Mouse (Mus musculus) intestine, embryonic 16.5 days (tissue): ENCODE results near the gene Fancc. TPM values are rescaled to one million over a fixed set of nuclear protein-coding genes. Genes with fewer than 3 reads are reported as not detected.

Experiments used
- ATAC-seq: fragments of 200-750 bp; cut with Nextera tagmentation; 2 replicates; pipeline ENCODE4 v1.8.0; 2017; ENCODE audit warnings: moderate TSS enrichment, moderate library complexity
- H3K27ac ChIP-seq: fragments of 300-500 bp; sonication (generic); 2 replicates; pipeline ENCODE4 v1.5.1; 2014; ENCODE audit warnings: mild to moderate bottlenecking, low read length
- H3K27me3 ChIP-seq: fragments of 300-500 bp; sonication (generic); replicated peaks from 2 replicates; pipeline ENCODE4 v1.6.1; 2014; ENCODE audit warnings: low read length, control low read depth, mixed read lengths; ENCODE audit not compliant: control insufficient read depth, insufficient read depth
- H3K36me3 ChIP-seq: fragments of 300-500 bp; sonication (generic); 2 replicates; pipeline ENCODE4 v1.6.1; 2014; ENCODE audit warnings: low read length, control low read depth; ENCODE audit not compliant: control insufficient read depth, insufficient read depth
- H3K4me1 ChIP-seq: fragments of 300-500 bp; sonication (generic); 2 replicates; pipeline ENCODE4 v1.6.1; 2014; ENCODE audit warnings: low read length, control low read depth, mixed read lengths; ENCODE audit not compliant: control insufficient read depth, insufficient read depth
- H3K4me2 ChIP-seq: fragments of 300-500 bp; sonication (generic); 2 replicates; pipeline ENCODE4 v1.6.1; 2014; ENCODE audit warnings: low read depth, low read length, control low read depth
- H3K4me3 ChIP-seq: fragments of 300-500 bp; sonication (generic); 2 replicates; pipeline ENCODE4 v1.5.1; 2014; ENCODE audit warnings: mild to moderate bottlenecking, low read length
- H3K9ac ChIP-seq: fragments of 300-500 bp; sonication (generic); 2 replicates; pipeline ENCODE4 v1.6.1; 2014; ENCODE audit warnings: low read depth, low read length
- H3K9me3 ChIP-seq: fragments of 300-500 bp; sonication (generic); 2 replicates; pipeline ENCODE4 v1.6.1; 2016; ENCODE audit warnings: low read length, control low read depth; ENCODE audit not compliant: control insufficient read depth
- WGBS: fragments of 180-500 bp; shearing (Covaris S2); extraction: QIAGEN DNeasy Blood & Tissue Kit; methylation state at CpG from one replicate; pipeline ENCODE4 v1.1.7; 2014; 5-methylcytosine and 5-hydroxymethylcytosine counted together
- polyA plus RNA-seq: library from polyadenylated mRNA; unstranded; fragments of >200 nt; fragmentation: Nextera tagmentation; extraction: Ambion mirVana; gene quantifications from 2 replicates; pipeline ENCODE4 v1.2.1, GENCODE M21; 2015

Gene Fancc
- polyA plus RNA-seq, 1 experiment from 2014 or later = 19.0 TPM

DNA sequence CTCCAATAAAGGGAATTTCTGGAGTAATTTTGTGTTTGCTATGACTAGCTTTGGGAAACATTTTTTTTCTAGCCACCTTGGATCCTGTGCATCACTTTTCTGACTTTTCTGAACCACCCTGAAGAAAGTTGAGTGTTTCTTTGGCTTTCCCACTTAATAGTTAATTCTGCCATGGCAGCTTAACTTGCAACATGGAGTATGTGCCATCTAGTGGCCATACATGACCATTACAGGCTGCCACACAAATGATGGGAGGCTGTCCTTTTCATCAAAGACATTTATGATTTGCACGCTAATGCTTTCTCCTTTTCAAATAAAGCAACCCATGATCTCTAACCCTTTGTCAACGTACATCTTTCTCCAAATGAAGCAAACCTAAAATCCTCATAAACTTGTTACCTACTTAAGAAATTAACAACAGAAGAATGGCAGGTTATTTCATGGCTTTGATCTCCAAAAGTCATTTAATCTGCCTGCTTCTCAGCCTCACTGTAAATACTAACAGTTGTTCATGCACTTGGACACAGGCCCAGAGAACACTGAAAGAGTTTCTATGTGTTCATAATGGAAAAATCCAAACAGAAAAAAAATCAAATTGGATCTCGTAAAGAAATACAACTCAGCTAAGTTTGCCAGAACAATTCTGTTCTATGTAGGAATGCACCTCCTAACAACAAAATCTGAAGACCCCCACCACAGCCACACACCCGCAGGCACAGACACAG is 164.3 kb downstream of the Fancc start:
- ATAC-seq = no peak
- Histone ChIP-seq H3K4me2 (no peak overlapping the region), H3K9me3 (no peaks in the 10 kb centered on the region), H3K27ac (no peak overlapping the region), H3K4me1 (peaks cover 11% of the 10 kb centered on the region; the same call in 1 of the 2 replicates), H3K9ac (no peak overlapping the region), H3K27me3 (no peaks in the 10 kb centered on the region), H3K36me3 (no peaks in the 10 kb centered on the region), H3K4me3 (no peak overlapping the region)
- WGBS = 42% methylated on average over 4 of the region's 4 CpGs

DNA sequence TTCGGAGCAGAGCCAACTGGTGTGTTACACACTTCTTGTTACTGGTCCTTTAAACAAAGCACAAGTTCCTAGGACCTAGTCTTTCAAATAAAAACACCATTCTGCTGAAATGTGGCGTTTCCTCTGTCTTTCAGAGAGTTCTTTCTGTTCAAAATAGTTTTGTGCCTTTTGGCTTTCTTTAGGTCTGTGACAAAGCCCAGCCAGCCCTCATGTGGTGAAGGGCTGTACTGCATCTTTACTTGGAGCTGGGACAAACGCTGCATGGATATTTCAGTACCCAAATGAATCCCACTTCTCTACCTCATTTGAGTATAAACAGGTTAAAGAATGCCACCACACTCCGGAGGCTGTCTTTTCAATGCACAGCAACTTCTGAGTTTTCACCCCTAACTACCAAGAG is 165.7 kb downstream of the Fancc start:
- no peak overlapping the region for H3K4me2 ChIP-seq
- H3K27ac ChIP-seq = no peak overlapping the region
- no peaks in the 10 kb centered on the region for H3K27me3 ChIP-seq
- 0 out of 2 replicates have a peak, but pooled peaks have one; percentile 20 for ATAC-seq
- H3K4me1 ChIP-seq = peaks cover 9% of the 10 kb centered on the region; the same call in 1 of the 2 replicates
- no peak overlapping the region for H3K9ac ChIP-seq
- no peaks in the 10 kb centered on the region for H3K9me3 ChIP-seq
- no peak overlapping the region for H3K4me3 ChIP-seq
- WGBS = 44% methylated on average over 4 of the region's 4 CpGs
- H3K36me3 ChIP-seq = no peaks in the 10 kb centered on the region

DNA sequence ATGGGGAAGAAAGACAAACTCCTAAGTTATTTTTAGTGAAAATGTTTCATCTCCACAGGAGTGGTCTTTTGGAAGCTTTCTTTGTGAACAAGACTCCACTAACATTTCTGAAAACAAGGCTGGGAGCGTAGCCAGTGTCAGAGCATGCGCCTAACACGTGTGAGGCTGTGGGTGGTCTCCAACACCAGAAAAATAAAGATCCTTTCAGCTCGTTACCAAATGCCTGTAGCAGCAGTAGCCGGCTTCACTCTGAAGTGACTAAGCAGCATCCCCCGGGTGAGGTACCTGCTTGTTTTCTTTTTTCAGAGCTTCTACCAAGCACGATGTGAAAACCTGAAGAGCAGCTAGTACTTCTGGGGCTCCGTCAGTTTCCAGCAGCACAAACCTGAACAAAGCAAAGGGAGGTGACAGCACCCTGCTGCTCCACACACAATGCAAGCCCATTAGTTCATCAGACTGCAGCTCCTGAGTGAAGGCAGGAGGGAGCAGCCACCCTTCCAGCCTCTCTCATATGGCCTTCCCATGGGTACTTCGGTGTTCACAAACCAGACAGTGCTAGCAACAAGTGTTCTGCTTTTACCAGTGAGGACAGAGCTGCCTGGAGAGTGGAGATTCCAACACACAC is 166.7 kb downstream of the Fancc start:
- no peaks in the 10 kb centered on the region for H3K9me3 ChIP-seq
- peak overlapping the region; percentile 5; the same call in 1 of the 2 replicates for H3K9ac ChIP-seq
- WGBS = 42% methylated on average over 9 of the region's 9 CpGs
- no peak overlapping the region for H3K4me3 ChIP-seq
- ATAC-seq = no peak
- H3K4me1 ChIP-seq = peaks cover 9% of the 10 kb centered on the region; the same call in 1 of the 2 replicates
- H3K27ac ChIP-seq = peak overlapping the region; percentile 27; the same call in 1 of the 2 replicates
- no peaks in the 10 kb centered on the region for H3K36me3 ChIP-seq
- no peaks in the 10 kb centered on the region for H3K27me3 ChIP-seq
- H3K4me2 ChIP-seq = no peak overlapping the region

DNA sequence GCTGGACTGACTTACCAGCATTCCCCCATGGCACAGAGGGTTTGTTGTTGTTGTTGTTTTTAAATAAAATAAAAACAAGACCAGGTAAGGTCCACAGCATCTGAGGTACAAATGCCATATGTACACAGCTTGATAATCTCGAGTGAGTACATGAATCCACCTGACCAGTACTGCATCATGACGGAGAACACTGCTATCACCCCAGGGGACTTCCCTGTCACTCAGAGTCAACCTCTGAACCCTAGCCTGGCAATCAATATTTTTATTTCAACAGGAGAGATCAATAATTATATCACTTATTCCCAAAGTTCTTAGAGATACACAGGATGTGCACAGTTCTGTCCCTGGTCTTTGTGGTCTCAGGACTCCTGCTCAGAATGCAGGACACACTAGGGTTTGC is 171.1 kb downstream of the Fancc start:
- no peak overlapping the region for H3K9ac ChIP-seq
- no peak overlapping the region for H3K4me2 ChIP-seq
- H3K4me3 ChIP-seq = no peak overlapping the region
- peaks cover 14% of the 10 kb centered on the region; the same call in 1 of the 2 replicates for H3K4me1 ChIP-seq
- WGBS = 72% methylated on average over 2 of the region's 2 CpGs
- H3K36me3 ChIP-seq = no peaks in the 10 kb centered on the region
- no peak overlapping the region for H3K27ac ChIP-seq
- H3K9me3 ChIP-seq = no peaks in the 10 kb centered on the region
- H3K27me3 ChIP-seq = no peaks in the 10 kb centered on the region
- no peak for ATAC-seq

DNA sequence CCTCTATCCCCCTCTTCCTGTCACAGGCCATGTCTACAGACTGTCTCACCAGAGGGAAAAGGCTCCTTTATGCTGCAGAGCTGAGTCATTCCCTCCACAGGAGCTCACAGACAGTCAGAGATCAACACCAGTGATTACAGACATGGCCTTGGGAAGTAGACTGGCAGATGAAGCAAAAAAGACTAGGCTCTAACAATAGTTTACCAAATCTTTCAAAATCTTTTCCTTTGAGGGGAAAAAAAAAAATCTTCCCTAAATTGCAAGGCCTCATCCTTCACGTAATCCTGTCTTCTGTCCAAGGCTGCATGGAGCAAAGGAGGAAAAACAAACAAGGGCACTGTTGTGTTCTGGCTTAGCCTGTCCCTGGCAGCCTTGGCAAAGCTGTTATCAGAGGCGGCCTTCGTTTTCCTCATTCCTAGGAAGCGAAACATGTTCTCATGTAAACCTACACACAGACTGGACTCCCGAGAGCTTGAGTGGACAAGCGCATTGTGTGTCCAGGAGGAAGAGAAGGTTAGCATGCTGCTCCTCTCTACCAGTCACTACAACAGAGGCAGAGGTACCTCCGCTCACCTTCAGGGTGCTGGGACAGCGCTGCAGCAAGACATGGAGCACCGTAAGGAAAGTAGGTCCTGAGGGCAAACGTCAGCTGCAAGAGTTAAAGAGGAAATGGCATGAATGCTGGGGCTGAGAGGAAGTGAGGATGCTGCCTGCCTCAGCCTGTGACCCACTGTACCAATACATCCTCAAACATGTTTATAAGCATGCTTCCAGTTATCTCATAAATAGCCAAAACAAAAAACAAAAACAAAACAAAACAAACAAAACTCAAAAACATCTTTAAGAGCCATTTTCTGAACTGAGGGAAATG is 171.9 kb downstream of the Fancc start:
- Histone ChIP-seq H3K4me2 (no peak overlapping the region), H3K9me3 (no peaks in the 10 kb centered on the region), H3K27me3 (no peaks in the 10 kb centered on the region), H3K9ac (no peak overlapping the region), H3K4me1 (peaks cover 9% of the 10 kb centered on the region; the same call in 1 of the 2 replicates), H3K4me3 (no peak overlapping the region), H3K27ac (0 out of 2 replicates have a peak overlapping the region, but pooled peaks have one; percentile 42), H3K36me3 (no peaks in the 10 kb centered on the region)
- ATAC-seq = peak; percentile 62
- 71% methylated on average over 10 of the region's 10 CpGs for WGBS

DNA sequence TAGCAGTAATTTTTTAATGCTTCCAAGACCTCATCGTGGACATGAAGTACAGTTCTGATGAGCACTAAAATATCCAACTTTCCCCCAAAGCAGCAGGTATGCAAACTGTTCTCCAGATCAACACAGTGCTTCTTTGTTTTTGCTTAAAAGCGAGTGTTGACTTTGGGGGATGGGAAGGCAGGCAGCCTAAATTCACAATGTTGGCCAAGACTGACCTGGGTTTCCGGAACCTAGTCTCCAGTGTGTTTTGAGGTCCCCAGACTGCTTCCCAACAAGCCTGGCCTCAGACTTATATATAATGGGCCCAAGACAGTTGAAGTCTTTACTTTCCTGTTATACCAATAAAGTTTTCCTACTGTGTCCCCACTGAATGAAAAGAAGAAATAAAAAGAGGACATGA is 172.8 kb downstream of the Fancc start:
- peak; percentile 21; the same call in 1 of the 2 replicates for ATAC-seq
- Histone ChIP-seq H3K4me2 (no peak overlapping the region), H3K9ac (no peak overlapping the region), H3K27me3 (no peaks in the 10 kb centered on the region), H3K4me3 (no peak overlapping the region), H3K4me1 (peaks cover 5% of the 10 kb centered on the region; the same call in 1 of the 2 replicates), H3K36me3 (no peaks in the 10 kb centered on the region), H3K9me3 (no peaks in the 10 kb centered on the region), H3K27ac (peak overlapping the region; percentile 42; the same call in 1 of the 2 replicates)
- WGBS = 53% methylated on average over 3 of the region's 3 CpGs

DNA sequence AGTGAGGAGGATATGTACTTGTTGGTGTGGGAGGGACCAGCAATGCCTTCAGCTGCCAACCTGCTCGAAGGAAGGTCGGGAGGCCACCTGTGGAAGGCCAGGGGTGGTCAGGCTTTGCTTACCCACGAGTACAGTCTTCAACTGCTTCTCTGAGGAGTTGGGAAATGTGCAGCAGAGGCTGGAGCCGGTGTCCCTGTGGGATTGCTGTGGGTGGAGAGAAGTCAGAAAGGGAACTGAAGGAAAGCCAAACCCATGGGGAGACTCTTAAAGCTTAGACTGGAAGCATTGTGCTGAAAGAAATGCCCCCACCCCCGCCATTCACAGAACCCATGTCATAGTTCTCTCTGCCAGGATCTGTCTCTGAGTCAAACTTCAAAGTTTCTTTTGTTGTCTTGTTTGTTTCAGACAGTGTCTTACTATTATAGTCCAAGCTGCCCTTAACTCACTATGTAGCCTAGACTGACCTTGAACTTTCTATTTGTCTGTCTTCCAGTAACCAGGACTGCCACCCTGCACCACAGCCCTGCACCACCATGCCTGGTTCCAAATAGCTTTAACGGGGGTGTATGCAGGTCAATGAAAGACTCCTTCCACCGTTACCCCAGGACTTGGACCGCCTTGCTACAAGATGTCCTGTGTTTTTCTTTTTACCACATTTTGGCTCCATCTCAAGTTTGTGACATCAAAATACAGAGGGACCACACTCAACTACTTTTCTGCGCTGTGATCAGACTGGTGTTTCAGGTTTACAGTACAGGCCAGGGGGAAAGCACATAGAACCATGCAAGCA is 173.6 kb downstream of the Fancc start:
- Histone ChIP-seq H3K36me3 (no peaks in the 10 kb centered on the region), H3K27me3 (no peaks in the 10 kb centered on the region), H3K4me2 (no peak overlapping the region), H3K4me1 (peaks cover 5% of the 10 kb centered on the region; the same call in 1 of the 2 replicates), H3K27ac (no peak overlapping the region), H3K9me3 (no peaks in the 10 kb centered on the region), H3K4me3 (no peak overlapping the region), H3K9ac (no peak overlapping the region)
- WGBS = 71% methylated on average over 9 of the region's 9 CpGs
- peak; percentile 28; the same call in 1 of the 2 replicates for ATAC-seq

DNA sequence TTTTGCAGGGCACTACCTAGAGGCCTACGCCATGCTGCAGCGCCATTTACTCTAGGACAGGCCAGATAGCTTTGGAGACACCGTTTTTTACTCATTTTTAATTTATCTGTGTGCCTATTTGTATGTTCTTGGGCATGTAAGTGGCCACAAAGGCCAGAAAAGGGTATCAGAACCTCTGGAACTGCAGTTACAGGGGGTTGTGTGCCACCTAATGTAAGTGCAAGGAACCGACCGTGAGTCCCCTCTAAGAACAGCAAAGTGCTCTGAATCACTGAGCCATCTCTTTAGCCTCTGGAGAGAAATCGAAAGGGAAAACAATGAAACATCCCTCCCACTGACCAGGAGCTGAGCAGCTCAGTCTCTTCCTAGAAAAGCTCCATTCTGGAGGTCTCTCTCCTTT is 174.3 kb downstream of the Fancc start:
- no peak overlapping the region for H3K9ac ChIP-seq
- H3K9me3 ChIP-seq = no peaks in the 10 kb centered on the region
- H3K27me3 ChIP-seq = no peaks in the 10 kb centered on the region
- H3K4me3 ChIP-seq = no peak overlapping the region
- no peak overlapping the region for H3K27ac ChIP-seq
- 92% methylated on average over 6 of the region's 6 CpGs for WGBS
- H3K4me1 ChIP-seq = peaks cover 5% of the 10 kb centered on the region; the same call in 1 of the 2 replicates
- no peaks in the 10 kb centered on the region for H3K36me3 ChIP-seq
- no peak overlapping the region for H3K4me2 ChIP-seq
- ATAC-seq = no peak
